ENCODE assay signal across 19 mouse cellular contexts in the genomic region with DNA sequence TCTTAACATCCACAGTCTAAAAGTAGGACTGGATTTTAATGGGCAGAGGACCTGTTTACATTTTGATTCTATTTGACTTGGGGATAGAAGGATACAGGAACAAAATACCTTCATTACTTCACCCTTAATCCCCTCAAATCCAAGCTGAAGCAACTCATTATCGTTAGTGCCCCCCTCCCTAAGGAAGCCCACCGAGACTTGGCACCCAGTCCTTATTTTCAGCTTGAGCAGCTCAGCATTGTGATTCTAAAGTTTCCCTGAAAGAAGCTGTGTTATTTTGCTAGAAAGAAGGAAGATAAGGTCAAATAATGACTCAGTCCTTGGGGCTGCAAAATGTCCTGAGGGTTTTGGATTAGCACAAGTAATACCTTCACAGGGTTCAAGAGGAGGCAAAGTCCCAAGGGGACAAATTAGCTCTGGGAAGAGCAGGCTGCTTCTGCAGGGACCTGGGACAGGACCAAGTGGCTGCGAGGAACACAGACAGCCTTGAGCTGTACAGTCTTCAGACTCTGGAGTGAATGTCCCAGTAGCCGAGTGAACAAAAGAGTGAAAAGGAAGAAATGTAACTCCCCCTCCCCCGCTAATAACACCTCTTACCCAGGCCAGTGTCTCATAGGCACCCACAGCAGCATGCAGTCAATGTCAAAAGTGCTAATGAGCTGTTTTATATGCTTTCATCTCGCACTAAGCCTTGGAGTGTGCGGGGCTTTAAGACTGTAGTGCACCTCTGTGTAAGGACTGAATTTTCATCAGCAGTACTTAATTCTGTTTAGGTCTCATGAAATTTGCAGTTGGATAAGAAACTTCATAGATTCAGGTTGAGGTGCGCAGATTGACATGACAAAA.
DNase-seq lines count a peak whose midpoint lies in the region; ATAC-seq and TF ChIP-seq lines count a peak whose summit lies in the region.
"Had no signal": no experiment of that assay in that cellular context is flagged by ENCODE, and none has a peak within 500 bp of the region (broad histone marks: within the 10 kb centered on the region; RNA-seq: fewer than 3 reads in every experiment).

No protein-coding gene starts in this region.

- peak overlapping the region; percentile 31; the same call in 1 of the 2 replicates for H3K27ac ChIP-seq in hindbrain, embryonic 10.5 days
- no peak overlapping the region; the same call in 1 of the 2 replicates for H3K27ac ChIP-seq in hindbrain, embryonic 13.5 days
- H3K27ac ChIP-seq in embryonic facial prominence, embryonic 15.5 days (replicated peaks): no peak overlapping the region
- no peak overlapping the region for H3K27ac ChIP-seq in midbrain, postnatal 0 days (ENCODE audit: low read depth, low read length)
- H3K27ac ChIP-seq: heart, embryonic 10.5 days; liver, embryonic 12.5 days; lung, embryonic 15.5 days had no signal

- peaks cover 13% of the 10 kb centered on the region for H3K4me1 ChIP-seq in hindbrain, embryonic 10.5 days (replicated peaks)
- 0 out of 2 replicates have a peak, but pooled peaks cover 9% of the 10 kb centered on the region for H3K4me1 ChIP-seq in hindbrain, embryonic 13.5 days (replicated peaks)
- H3K4me1 ChIP-seq in embryonic facial prominence, embryonic 15.5 days: no peaks in the 10 kb centered on the region
- H3K4me1 ChIP-seq in midbrain, postnatal 0 days (ENCODE audit: insufficient read depth, low read length): peaks cover 4% of the 10 kb centered on the region; the same call in 1 of the 2 replicates
- H3K4me1 ChIP-seq: heart, embryonic 10.5 days; lung, embryonic 15.5 days had no signal

- H3K4me2 ChIP-seq in hindbrain, embryonic 13.5 days: no peak overlapping the region
- H3K4me2 ChIP-seq in embryonic facial prominence, embryonic 15.5 days (replicated peaks): no peak overlapping the region
- H3K4me2 ChIP-seq in midbrain, postnatal 0 days (ENCODE audit: low read depth, low read length, poor library complexity, severe bottlenecking): no peak overlapping the region
- H3K4me2 ChIP-seq: liver, embryonic 12.5 days; lung, embryonic 15.5 days had no signal

- WGBS in hindbrain, embryonic 10.5 days: 63% methylated on average over 8 of the region's 8 CpGs
- 48% methylated on average over 8 of the region's 8 CpGs for WGBS in hindbrain, embryonic 13.5 days
- WGBS in embryonic facial prominence, embryonic 15.5 days: 50% methylated on average over 8 of the region's 8 CpGs
- WGBS in midbrain, postnatal 0 days: 24% methylated on average over 8 of the region's 8 CpGs

- no peaks in the 10 kb centered on the region for H3K9me3 ChIP-seq in hindbrain, embryonic 10.5 days
- no peaks in the 10 kb centered on the region for H3K9me3 ChIP-seq in hindbrain, embryonic 13.5 days
- H3K9me3 ChIP-seq in embryonic facial prominence, embryonic 15.5 days (replicated peaks): no peaks in the 10 kb centered on the region
- no peaks in the 10 kb centered on the region for H3K9me3 ChIP-seq in midbrain, postnatal 0 days (ENCODE audit: low read length)
- H3K9me3 ChIP-seq: heart, embryonic 10.5 days; liver, embryonic 12.5 days; lung, embryonic 15.5 days; megakaryocyte, embryonic 14.5 days had no signal

- no peak for DNase-seq in hindbrain, embryonic 10.5 days (ENCODE audit: low spot score)
- peak; percentile 16 for DNase-seq in forelimb bud, embryonic 11.5 days (ENCODE audit: low read depth, low spot score)
- DNase-seq in midbrain, postnatal 0 days (ENCODE audit: low spot score): peak; percentile 9
- no peak for DNase-seq in B cell, adult 2 months
- no peak for DNase-seq in kidney, postnatal 36 days
- no peak for DNase-seq in testis, postnatal 14 days (ENCODE audit: low spot score)
- DNase-seq: adrenal gland, adult 8-10 months; cerebellum, adult 8-10 months; gastrocnemius, postnatal 14 days; heart, postnatal 14 days; kidney, postnatal 25 days; right cerebral cortex, postnatal 25 days had no signal

- H3K4me3 ChIP-seq in hindbrain, embryonic 10.5 days: no peak overlapping the region
- no peak overlapping the region for H3K4me3 ChIP-seq in hindbrain, embryonic 13.5 days
- H3K4me3 ChIP-seq in embryonic facial prominence, embryonic 15.5 days (replicated peaks): no peak overlapping the region
- no peak overlapping the region for H3K4me3 ChIP-seq in midbrain, postnatal 0 days (ENCODE audit: low read depth, low read length)
- H3K4me3 ChIP-seq: heart, embryonic 10.5 days; liver, embryonic 12.5 days; lung, embryonic 15.5 days; megakaryocyte, embryonic 14.5 days had no signal

- TF ChIP-seq CTCF in midbrain, postnatal 0 days (IDR thresholded peaks at IDR 0.05): no peak

- ATAC-seq in hindbrain, embryonic 13.5 days (ENCODE audit: low FRiP score): no peak
- peak; percentile 43; the same call in 1 of the 2 replicates for ATAC-seq in embryonic facial prominence, embryonic 15.5 days (ENCODE audit: insufficient number of reproducible peaks, low FRiP score, low TSS enrichment, low read depth)
- peak; percentile 62 for ATAC-seq in midbrain, postnatal 0 days (ENCODE audit: low FRiP score)
- ATAC-seq: intestine, embryonic 16.5 days; liver, embryonic 12.5 days had no signal

- no peak overlapping the region for H3K9ac ChIP-seq in hindbrain, embryonic 13.5 days
- no peak overlapping the region for H3K9ac ChIP-seq in embryonic facial prominence, embryonic 15.5 days
- H3K9ac ChIP-seq in midbrain, postnatal 0 days (replicated peaks; ENCODE audit: low read length, poor library complexity, severe bottlenecking): no peak overlapping the region
- H3K9ac ChIP-seq: liver, embryonic 12.5 days; lung, embryonic 15.5 days had no signal

- H3K27me3 ChIP-seq in hindbrain, embryonic 10.5 days (ENCODE audit: insufficient read depth, poor library complexity, severe bottlenecking): no peaks in the 10 kb centered on the region
- H3K27me3 ChIP-seq in hindbrain, embryonic 13.5 days: no peaks in the 10 kb centered on the region
- no peaks in the 10 kb centered on the region for H3K27me3 ChIP-seq in embryonic facial prominence, embryonic 15.5 days
- no peaks in the 10 kb centered on the region for H3K27me3 ChIP-seq in midbrain, postnatal 0 days (ENCODE audit: insufficient read depth, low read length)
- H3K27me3 ChIP-seq: liver, embryonic 12.5 days; lung, embryonic 15.5 days had no signal

- H3K36me3 ChIP-seq in hindbrain, embryonic 10.5 days: no peaks in the 10 kb centered on the region
- no peaks in the 10 kb centered on the region for H3K36me3 ChIP-seq in hindbrain, embryonic 13.5 days
- no peaks in the 10 kb centered on the region for H3K36me3 ChIP-seq in embryonic facial prominence, embryonic 15.5 days
- no peaks in the 10 kb centered on the region for H3K36me3 ChIP-seq in midbrain, postnatal 0 days (ENCODE audit: insufficient read depth, low read length)
- H3K36me3 ChIP-seq: heart, embryonic 10.5 days; liver, embryonic 12.5 days; lung, embryonic 15.5 days had no signal

Comparison
In these comparisons a context has a peak if more than half of its experiments do, and no peak if none do; other contexts are left out.
1. DNase-seq: peak in forelimb bud, embryonic 11.5 days (single experiment) and midbrain, postnatal 0 days (single experiment); none in hindbrain, embryonic 10.5 days (single experiment), B cell, adult 2 months (0 of 2), kidney, postnatal 36 days (0 of 2) and testis, postnatal 14 days (single experiment).